Mouse (Mus musculus) lung, embryonic 15.5 days (tissue): ENCODE measurements around the gene Spint5. TPM values are rescaled to one million over a fixed set of nuclear protein-coding genes. Genes with fewer than 3 reads are reported as not detected.

Source experiments
- ATAC-seq: fragments of 200-750 bp; cut with Nextera tagmentation; 2 replicates; pipeline ENCODE4 v1.8.0; 2017; ENCODE audit warnings: moderate number of reproducible peaks, borderline replicate concordance; ENCODE audit not compliant: low FRiP score, low TSS enrichment; ENCODE audit errors: extremely low read depth
- H3K27ac ChIP-seq: fragments of 300-500 bp; sonication (generic); 2 replicates; pipeline ENCODE4 v1.5.1; 2015; ENCODE audit warnings: moderate library complexity, mild to moderate bottlenecking, inconsistent platforms
- H3K27me3 ChIP-seq: fragments of 300-500 bp; sonication (generic); 2 replicates; pipeline ENCODE4 v1.6.1; 2015; ENCODE audit warnings: inconsistent platforms
- H3K36me3 ChIP-seq: fragments of 300-500 bp; sonication (generic); 2 replicates; pipeline ENCODE4 v1.6.1; 2015; ENCODE audit warnings: inconsistent platforms
- H3K4me1 ChIP-seq: fragments of 300-500 bp; sonication (generic); 2 replicates; pipeline ENCODE4 v1.6.1; 2015; ENCODE audit warnings: inconsistent platforms
- H3K4me2 ChIP-seq: fragments of 300-500 bp; sonication (generic); 2 replicates; pipeline ENCODE4 v1.6.1; 2015; ENCODE audit warnings: inconsistent platforms, mild to moderate bottlenecking, moderate library complexity
- H3K4me3 ChIP-seq: fragments of 300-500 bp; sonication (generic); 2 replicates; pipeline ENCODE4 v1.5.1; 2015; ENCODE audit warnings: mild to moderate bottlenecking, inconsistent platforms
- H3K9ac ChIP-seq: fragments of 300-500 bp; sonication (generic); 2 replicates; pipeline ENCODE4 v1.6.1; 2015; ENCODE audit warnings: inconsistent platforms
- H3K9me3 ChIP-seq: fragments of 300-500 bp; sonication (generic); 2 replicates; pipeline ENCODE4 v1.6.1; 2016; ENCODE audit warnings: inconsistent platforms
- WGBS: fragments of 180-500 bp; shearing (Covaris S2); methylation state at CpG from one replicate; pipeline ENCODE4 v1.1.7; 2015; 5-methylcytosine and 5-hydroxymethylcytosine counted together
- polyA plus RNA-seq: library from polyadenylated mRNA; unstranded; fragments of >200 nt; fragmentation: Nextera tagmentation; extraction: Ambion mirVana; gene quantifications from 2 replicates; pipeline ENCODE4 v1.2.1, GENCODE M21; 2015

Spint5 gene
- not detected in 2 replicates for polyA plus RNA-seq

- no peaks in the 10 kb centered on the region for H3K4me1 ChIP-seq
- no peak for ATAC-seq
These were observed at the start of gene Spint5 for GRCm38 (mm10) chr2:164715005-164715404. Gene Spint5, plus strand, starts transcription at chr2:164715305.

GRCm38 (mm10) chr2:164670261-164670660 is 44.8 kb upstream of the Spint5 start:
- Histone ChIP-seq H3K4me2 (no peak overlapping the region), H3K9ac (no peak overlapping the region), H3K27ac (no peak overlapping the region), H3K4me1 (no peaks in the 10 kb centered on the region), H3K4me3 (no peak overlapping the region), H3K36me3 (no peaks in the 10 kb centered on the region), H3K27me3 (no peaks in the 10 kb centered on the region), H3K9me3 (no peaks in the 10 kb centered on the region)
- 76% methylated on average over 5 of the region's 5 CpGs for WGBS
- ATAC-seq = no peak

More at GRCm38 (mm10) chr2:164715005-164715404, at the start of gene Spint5:
- WGBS = 60% methylated on average over 6 of the region's 6 CpGs
- Histone ChIP-seq H3K27ac (no peak within 1 kb of the TSS), H3K9me3 (no peaks in the 10 kb centered on the region), H3K9ac (no peak within 1 kb of the TSS), H3K4me3 (no peak within 1 kb of the TSS), H3K27me3 (no peaks in the 10 kb centered on the region), H3K36me3 (no peaks in the 10 kb centered on the region), H3K4me2 (no peak within 1 kb of the TSS)

GRCm38 (mm10) chr2:164670938-164671337 is 44.2 kb upstream of the Spint5 start:
- Histone ChIP-seq H3K4me2 (no peak overlapping the region), H3K9ac (no peak overlapping the region), H3K27me3 (no peaks in the 10 kb centered on the region), H3K4me1 (no peaks in the 10 kb centered on the region), H3K27ac (no peak overlapping the region), H3K9me3 (no peaks in the 10 kb centered on the region), H3K36me3 (no peaks in the 10 kb centered on the region), H3K4me3 (no peak overlapping the region)
- WGBS = 25% methylated on average over 1 of the region's 1 CpGs
- ATAC-seq = no peak

GRCm38 (mm10) chr2:164673987-164674386 is 41.1 kb upstream of the Spint5 start, which contains the start of gene Wfdc11:
Gene Wfdc11, minus strand, starts transcription at chr2:164674087.
- H3K4me1 ChIP-seq = peaks cover 5% of the 10 kb centered on the region
- no peak for ATAC-seq
- H3K27ac ChIP-seq = no peak within 1 kb of the TSS
- H3K27me3 ChIP-seq = no peaks in the 10 kb centered on the region
- H3K4me3 ChIP-seq = no peak within 1 kb of the TSS
- WGBS = 62% methylated on average over 7 of the region's 7 CpGs
- no peaks in the 10 kb centered on the region for H3K9me3 ChIP-seq
- no peaks in the 10 kb centered on the region for H3K36me3 ChIP-seq
- no peak within 1 kb of the TSS for H3K4me2 ChIP-seq
- H3K9ac ChIP-seq = no peak within 1 kb of the TSS

- WGBS = 77% methylated on average over 7 of the region's 7 CpGs
- ATAC-seq = no peak
- H3K4me2 ChIP-seq = no peak overlapping the region
These were observed 39.0 kb upstream of the Spint5 start for GRCm38 (mm10) chr2:164676103-164676502.

GRCm38 (mm10) chr2:164676916-164677685 is 38.0 kb upstream of the Spint5 start:
- Histone ChIP-seq H3K36me3 (no peaks in the 10 kb centered on the region), H3K4me3 (no peak overlapping the region), H3K4me2 (no peak overlapping the region), H3K9me3 (no peaks in the 10 kb centered on the region), H3K27me3 (no peaks in the 10 kb centered on the region), H3K9ac (no peak overlapping the region), H3K4me1 (peaks cover 11% of the 10 kb centered on the region), H3K27ac (no peak overlapping the region)
- 64% methylated on average over 16 of the region's 16 CpGs for whole genome bisulfite sequencing
- ATAC-seq = no peak

More at GRCm38 (mm10) chr2:164676103-164676502, 39.0 kb upstream of the Spint5 start:
- Histone ChIP-seq H3K4me3 (no peak overlapping the region), H3K9me3 (no peaks in the 10 kb centered on the region), H3K36me3 (no peaks in the 10 kb centered on the region), H3K27me3 (no peaks in the 10 kb centered on the region), H3K9ac (no peak overlapping the region), H3K4me1 (peaks cover 11% of the 10 kb centered on the region), H3K27ac (no peak overlapping the region)

- WGBS = 15% methylated on average over 19 of the region's 19 CpGs
- ATAC-seq = peak; percentile 66
- no peaks in the 10 kb centered on the region for H3K36me3 ChIP-seq
- H3K9me3 ChIP-seq = no peaks in the 10 kb centered on the region
- H3K4me2 ChIP-seq = peak overlapping the region; percentile 57
- no peaks in the 10 kb centered on the region for H3K27me3 ChIP-seq
- peak overlapping the region; percentile 31 for H3K4me3 ChIP-seq
- peaks cover 11% of the 10 kb centered on the region for H3K4me1 ChIP-seq
- no peak overlapping the region for H3K27ac ChIP-seq
- H3K9ac ChIP-seq = no peak overlapping the region
These were observed 36.1 kb upstream of the Spint5 start for GRCm38 (mm10) chr2:164678848-164679625.

GRCm38 (mm10) chr2:164679906-164680305 is 35.2 kb upstream of the Spint5 start:
- Histone ChIP-seq H3K27ac (no peak overlapping the region), H3K27me3 (no peaks in the 10 kb centered on the region), H3K4me2 (no peak overlapping the region), H3K4me1 (peaks cover 11% of the 10 kb centered on the region), H3K9me3 (no peaks in the 10 kb centered on the region), H3K9ac (no peak overlapping the region), H3K36me3 (no peaks in the 10 kb centered on the region), H3K4me3 (no peak overlapping the region)
- 19% methylated on average over 3 of the region's 3 CpGs for WGBS
- ATAC-seq = peak; percentile 40; the same call in 1 of the 2 replicates

- H3K36me3 ChIP-seq = no peaks in the 10 kb centered on the region
- no peaks in the 10 kb centered on the region for H3K27me3 ChIP-seq
- H3K9me3 ChIP-seq = no peaks in the 10 kb centered on the region
- H3K4me3 ChIP-seq = no peak within 1 kb of the TSS
- H3K4me2 ChIP-seq = no peak within 1 kb of the TSS
- 55% methylated on average over 3 of the region's 3 CpGs for WGBS
- H3K4me1 ChIP-seq = no peaks in the 10 kb centered on the region
- no peak for ATAC-seq
- no peak within 1 kb of the TSS for H3K27ac ChIP-seq
- H3K9ac ChIP-seq = no peak within 1 kb of the TSS
These were observed 30.3 kb upstream of the Spint5 start, which contains the start of gene Wfdc13 for GRCm38 (mm10) chr2:164684807-164685206. Gene Wfdc13, plus strand, starts transcription at chr2:164685107.

- Histone ChIP-seq H3K9me3 (no peaks in the 10 kb centered on the region), H3K4me3 (no peak within 1 kb of the TSS), H3K27me3 (no peaks in the 10 kb centered on the region), H3K27ac (no peak within 1 kb of the TSS), H3K4me2 (no peak within 1 kb of the TSS), H3K36me3 (no peaks in the 10 kb centered on the region), H3K4me1 (no peaks in the 10 kb centered on the region), H3K9ac (no peak within 1 kb of the TSS)
- no peak for ATAC-seq
- WGBS = 70% methylated on average over 4 of the region's 4 CpGs
These were observed 16.9 kb upstream of the Spint5 start, which contains the start of gene Spint4 for GRCm38 (mm10) chr2:164698201-164698600. Gene Spint4, plus strand, starts transcription at chr2:164698501.

- H3K4me1 ChIP-seq = no peaks in the 10 kb centered on the region
- H3K4me2 ChIP-seq = no peak overlapping the region
- no peaks in the 10 kb centered on the region for H3K27me3 ChIP-seq
- ATAC-seq = no peak
- WGBS = 65% methylated on average over 5 of the region's 5 CpGs
- H3K36me3 ChIP-seq = no peaks in the 10 kb centered on the region
- no peaks in the 10 kb centered on the region for H3K9me3 ChIP-seq
- no peak overlapping the region for H3K27ac ChIP-seq
- H3K9ac ChIP-seq = no peak overlapping the region
- no peak overlapping the region for H3K4me3 ChIP-seq
These were observed 14.1 kb upstream of the Spint5 start for GRCm38 (mm10) chr2:164700959-164701358.

GRCm38 (mm10) chr2:164701761-164702160 is 13.3 kb upstream of the Spint5 start:
- Histone ChIP-seq H3K4me3 (no peak overlapping the region), H3K9me3 (no peaks in the 10 kb centered on the region), H3K27me3 (no peaks in the 10 kb centered on the region), H3K4me1 (no peaks in the 10 kb centered on the region), H3K27ac (no peak overlapping the region), H3K9ac (no peak overlapping the region), H3K4me2 (no peak overlapping the region), H3K36me3 (no peaks in the 10 kb centered on the region)
- WGBS = 83% methylated on average over 5 of the region's 5 CpGs
- no peak for ATAC-seq
